Mouse (Mus musculus) thymus, adult 2 months (tissue): Measurements from ENCODE around the gene Bod1l.

Experiments
- CTCF ChIP-seq: fragments of 200-500 bp; IDR thresholded peaks from 2 replicates; pipeline ENCODE4 v1.5.1; 2012; ENCODE audit warnings: mild to moderate bottlenecking, control low read depth, low read length, moderate library complexity, borderline replicate concordance; ENCODE audit not compliant: control insufficient read depth, poor library complexity, insufficient read depth; ENCODE audit errors: extremely low read depth
- POLR2A ChIP-seq: fragments of 200-500 bp; IDR thresholded peaks from 2 replicates; pipeline ENCODE4 v1.6.1; 2012; ENCODE audit warnings: mild to moderate bottlenecking, low read length, control low read depth, moderate library complexity; ENCODE audit not compliant: control insufficient read depth, poor library complexity, insufficient read depth; ENCODE audit errors: extremely low read depth

GRCm38 (mm10) chr5:41761509-41762140, 82.5 kb downstream of the Bod1l start:
- no peak for TF ChIP-seq CTCF
- TF ChIP-seq POLR2A, result no peak
